Mouse (Mus musculus) hindbrain, postnatal 0 days (tissue): ENCODE data around the gene Itga2. TPM values are rescaled to one million over a fixed set of nuclear protein-coding genes. Genes with fewer than 3 reads are reported as not detected.

Experiments used
- ATAC-seq: fragments of 200-750 bp; cut with Nextera tagmentation; 2 replicates; pipeline ENCODE4 v1.8.0; 2017; ENCODE audit warnings: mild to moderate bottlenecking, moderate TSS enrichment, moderate library complexity
- DNase-seq: peaks from one replicate; pipeline ENCODE4 v3.0.0-alpha.2; 2015; ENCODE audit warnings: low spot score
- H3K27ac ChIP-seq: fragments of 300-500 bp; sonication (generic); 2 replicates; pipeline ENCODE4 v1.5.1; 2014; ENCODE audit warnings: mild to moderate bottlenecking
- H3K27me3 ChIP-seq: fragments of 300-500 bp; sonication (generic); 2 replicates; pipeline ENCODE4 v1.6.1; 2014; ENCODE audit warnings: low read length, mixed read lengths; ENCODE audit not compliant: insufficient read depth
- H3K36me3 ChIP-seq: fragments of 300-500 bp; sonication (generic); 2 replicates; pipeline ENCODE4 v1.6.1; 2014; ENCODE audit warnings: low read length, mixed read lengths; ENCODE audit not compliant: insufficient read depth
- H3K4me1 ChIP-seq: fragments of 300-500 bp; sonication (generic); 2 replicates; pipeline ENCODE4 v1.6.1; 2014; ENCODE audit warnings: antibody characterized with exemption, low read length, mixed read lengths; ENCODE audit not compliant: insufficient read depth
- H3K4me2 ChIP-seq: fragments of 300-500 bp; sonication (generic); 2 replicates; pipeline ENCODE4 v1.6.1; 2014; ENCODE audit warnings: low read depth, mild to moderate bottlenecking, low read length, moderate library complexity, mixed read lengths
- H3K4me3 ChIP-seq: fragments of 300-500 bp; sonication (generic); 2 replicates; pipeline ENCODE4 v1.5.1; 2014; ENCODE audit warnings: low read length
- H3K9ac ChIP-seq: fragments of 300-500 bp; sonication (generic); replicated peaks from 2 replicates; pipeline ENCODE4 v1.6.1; 2014; ENCODE audit warnings: mild to moderate bottlenecking, low read length, moderate library complexity, mixed read lengths
- H3K9me3 ChIP-seq: fragments of 300-500 bp; sonication (generic); 2 replicates; pipeline ENCODE4 v1.6.1; 2016; ENCODE audit warnings: low read length, mixed read lengths
- CTCF ChIP-seq: IDR thresholded peaks from 2 replicates; pipeline ENCODE4 v1.5.1; 2016; ENCODE audit warnings: antibody characterized with exemption, control low read depth, low read depth
- WGBS: fragments of 180-500 bp; shearing (Covaris S2); extraction: QIAGEN DNeasy Blood & Tissue Kit; methylation state at CpG from one replicate; pipeline ENCODE4 v1.1.7; 2014; 5-methylcytosine and 5-hydroxymethylcytosine counted together
- polyA plus RNA-seq: library from polyadenylated mRNA; unstranded; fragments of >200 nt; fragmentation: Nextera tagmentation; extraction: Ambion mirVana; gene quantifications from 2 replicates; pipeline ENCODE4 v1.2.1, GENCODE M21; 2015
- total RNA-seq: library from RNA; depleted of rRNA; stranded (reverse); fragments of >200 nt; gene quantifications from 2 replicates; pipeline ENCODE4 v1.2.3, GENCODE M21; 2014

Itga2 gene
- total and polyA plus RNA-seq, 2 experiments from 2014 or later = 1.3 to 3.6 TPM

DNA sequence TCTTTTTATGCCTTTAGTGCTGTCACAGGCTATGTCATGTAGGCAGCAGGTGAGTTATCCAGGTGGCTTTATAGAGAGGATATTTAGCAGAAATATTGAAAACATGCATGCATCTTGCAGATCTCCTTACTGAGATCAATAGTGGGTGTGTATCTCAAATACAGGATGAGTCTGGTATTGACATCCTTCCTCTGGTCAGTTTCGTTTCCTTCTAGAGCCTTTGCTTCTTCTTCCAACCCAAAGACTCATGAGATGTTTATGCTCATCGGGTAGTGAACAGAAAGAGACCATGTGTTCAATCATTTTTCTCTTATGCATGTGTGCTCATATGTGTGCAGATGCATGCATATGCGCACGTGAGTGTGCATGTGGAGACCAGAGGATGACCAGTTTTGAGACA, 44.6 kb downstream of the Itga2 start:
- Histone ChIP-seq H3K4me2 (no peak overlapping the region), H3K4me1 (no peaks in the 10 kb centered on the region), H3K27ac (no peak overlapping the region), H3K27me3 (no peaks in the 10 kb centered on the region), H3K9ac (no peak overlapping the region), H3K4me3 (no peak overlapping the region), H3K36me3 (no peaks in the 10 kb centered on the region), H3K9me3 (no peaks in the 10 kb centered on the region)
- ATAC-seq (no peak), DNase-seq (no peak)
- no peak for TF ChIP-seq CTCF
- WGBS = 91% methylated on average over 4 of the region's 4 CpGs

GRCm38 (mm10) chr13:114885171-114885570, 46.7 kb downstream of the Itga2 start:
- H3K9ac ChIP-seq = no peak overlapping the region
- ATAC-seq (no peak), DNase-seq (no peak)
- no peaks in the 10 kb centered on the region for H3K27me3 ChIP-seq
- no peak overlapping the region for H3K4me2 ChIP-seq
- TF ChIP-seq CTCF = no peak
- H3K9me3 ChIP-seq = no peaks in the 10 kb centered on the region
- H3K27ac ChIP-seq = no peak overlapping the region
- no peaks in the 10 kb centered on the region for H3K4me1 ChIP-seq
- no peak overlapping the region for H3K4me3 ChIP-seq
- no peaks in the 10 kb centered on the region for H3K36me3 ChIP-seq
- WGBS = 72% methylated on average over 9 of the region's 9 CpGs

GRCm38 (mm10) chr13:114878667-114879066, 53.2 kb downstream of the Itga2 start:
- Histone ChIP-seq H3K4me2 (no peak overlapping the region), H3K36me3 (no peaks in the 10 kb centered on the region), H3K4me1 (no peaks in the 10 kb centered on the region), H3K9ac (no peak overlapping the region), H3K27me3 (no peaks in the 10 kb centered on the region), H3K9me3 (no peaks in the 10 kb centered on the region), H3K4me3 (no peak overlapping the region), H3K27ac (no peak overlapping the region)
- DNase-seq (no peak), ATAC-seq (no peak)
- WGBS = 81% methylated on average over 11 of the region's 11 CpGs
- no peak for TF ChIP-seq CTCF

DNA sequence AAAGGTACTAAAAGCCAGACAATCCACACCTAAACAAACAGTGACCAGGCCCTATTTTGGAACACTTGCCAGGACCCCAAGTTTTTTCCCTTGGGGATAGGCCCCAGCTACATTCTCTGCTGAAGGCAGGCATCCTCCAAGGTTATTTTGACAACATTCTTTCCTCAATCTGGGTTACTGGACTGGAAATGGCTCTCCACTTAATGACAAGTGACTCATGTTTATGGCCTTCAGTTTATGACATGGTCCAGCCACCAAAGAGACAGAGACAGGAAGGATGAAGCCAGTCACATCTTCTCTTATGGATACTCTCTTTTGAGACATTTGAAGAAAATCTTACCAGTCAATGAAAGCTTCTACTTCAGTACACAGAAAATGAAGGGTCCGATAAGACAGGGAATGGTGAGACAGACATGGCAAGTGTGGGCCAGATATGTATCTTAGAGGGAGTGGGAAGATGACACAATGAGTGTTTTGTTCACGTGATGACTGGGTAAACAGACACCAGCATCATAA, 55.8 kb downstream of the Itga2 start:
- Histone ChIP-seq H3K4me1 (no peaks in the 10 kb centered on the region), H3K27me3 (no peaks in the 10 kb centered on the region), H3K9ac (no peak overlapping the region), H3K27ac (no peak overlapping the region), H3K9me3 (no peaks in the 10 kb centered on the region), H3K36me3 (no peaks in the 10 kb centered on the region), H3K4me3 (no peak overlapping the region), H3K4me2 (no peak overlapping the region)
- DNase-seq = no peak
- ATAC-seq = no peak
- WGBS = 87% methylated on average over 2 of the region's 2 CpGs
- no peak for TF ChIP-seq CTCF

DNA sequence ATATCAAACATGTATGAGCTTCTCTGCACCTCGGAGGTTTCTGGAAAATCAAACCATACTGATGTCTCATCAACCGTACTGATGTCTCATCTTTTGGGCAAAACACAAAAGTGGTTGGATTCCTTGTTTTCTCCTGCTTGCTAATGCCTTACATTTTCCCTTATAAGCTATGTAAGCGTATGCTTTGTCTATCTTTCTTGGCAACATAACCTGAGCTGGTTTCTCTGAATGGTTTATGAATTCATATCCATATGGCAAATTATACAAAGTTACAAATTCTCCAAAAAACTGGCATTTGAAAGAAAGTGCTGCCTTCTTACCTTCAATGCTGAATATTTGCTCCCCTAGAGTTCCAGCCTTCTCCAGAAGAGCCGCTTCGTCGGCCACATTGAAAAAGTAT, 57.2 kb downstream of the Itga2 start:
- Histone ChIP-seq H3K4me2 (no peak overlapping the region), H3K27me3 (no peaks in the 10 kb centered on the region), H3K4me3 (no peak overlapping the region), H3K4me1 (no peaks in the 10 kb centered on the region), H3K9me3 (no peaks in the 10 kb centered on the region), H3K9ac (no peak overlapping the region), H3K27ac (no peak overlapping the region), H3K36me3 (no peaks in the 10 kb centered on the region)
- no peak for ATAC-seq
- no peak for TF ChIP-seq CTCF
- WGBS = 90% methylated on average over 6 of the region's 6 CpGs
- no peak for DNase-seq

DNA sequence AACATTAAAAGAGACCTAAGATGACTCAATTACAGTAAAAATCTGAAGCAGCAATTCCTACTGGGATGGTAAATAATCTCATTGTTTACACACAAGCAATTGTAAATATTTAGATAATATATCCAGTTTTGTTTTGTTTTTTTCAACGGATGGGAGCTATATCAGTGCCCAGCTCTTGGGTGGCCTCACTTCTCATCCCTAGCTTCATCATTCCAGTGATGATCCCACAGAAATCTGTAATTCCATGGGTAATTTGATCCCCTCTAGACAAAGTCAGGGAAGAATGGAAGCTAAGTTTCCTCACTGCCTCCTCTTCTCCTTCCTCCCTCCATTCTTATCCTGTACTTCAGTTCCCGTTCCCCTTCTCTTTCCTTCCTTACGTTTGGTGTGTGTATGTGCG, 74.4 kb downstream of the Itga2 start:
- no peak overlapping the region for H3K4me3 ChIP-seq
- no peaks in the 10 kb centered on the region for H3K36me3 ChIP-seq
- 89% methylated on average over 4 of the region's 4 CpGs for WGBS
- H3K4me1 ChIP-seq = no peaks in the 10 kb centered on the region
- no peaks in the 10 kb centered on the region for H3K27me3 ChIP-seq
- no peak overlapping the region for H3K27ac ChIP-seq
- TF ChIP-seq CTCF = no peak
- ATAC-seq (no peak), DNase-seq (no peak)
- H3K9ac ChIP-seq = no peak overlapping the region
- H3K9me3 ChIP-seq = no peaks in the 10 kb centered on the region
- no peak overlapping the region for H3K4me2 ChIP-seq

DNA sequence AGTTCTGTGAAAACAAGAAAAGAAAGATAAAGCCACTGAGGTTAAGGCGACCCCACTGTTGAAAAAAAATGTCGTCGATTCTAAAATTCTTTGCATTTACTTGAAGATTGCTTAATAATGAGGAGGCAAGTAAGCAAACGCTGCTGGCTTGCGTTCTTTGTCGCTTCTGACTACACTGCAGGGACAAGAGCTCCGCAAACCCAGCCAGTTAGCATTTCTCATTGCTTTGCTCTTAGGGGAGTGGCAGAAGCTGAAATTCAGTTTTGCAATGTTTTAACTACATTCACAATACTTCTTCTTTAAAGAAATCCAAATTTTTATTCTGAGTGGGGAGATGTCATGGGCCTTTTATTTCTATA, 75.7 kb downstream of the Itga2 start:
- Histone ChIP-seq H3K27me3 (no peaks in the 10 kb centered on the region), H3K4me2 (peak overlapping the region; percentile 45; the same call in 1 of the 2 replicates), H3K36me3 (no peaks in the 10 kb centered on the region), H3K27ac (no peak overlapping the region), H3K4me3 (no peak overlapping the region), H3K4me1 (no peaks in the 10 kb centered on the region), H3K9me3 (no peaks in the 10 kb centered on the region), H3K9ac (no peak overlapping the region)
- WGBS = 34% methylated on average over 7 of the region's 7 CpGs
- ATAC-seq = no peak
- no peak for TF ChIP-seq CTCF
- no peak for DNase-seq
